Mouse (Mus musculus) hindbrain, embryonic 13.5 days (tissue): Measurements from ENCODE around the gene Vmn1r20. TPM values are rescaled to one million over a fixed set of nuclear protein-coding genes. Genes with fewer than 3 reads are reported as not detected.
"Not testable (repeated sequence)": the region's sequence is repeated elsewhere in the genome, so short reads cannot be mapped to it uniquely, and the experiment has no call there.

Experiments
- ATAC-seq: fragments of 200-750 bp; cut with Nextera tagmentation; 2 replicates; pipeline ENCODE4 v1.8.0; 2017; ENCODE audit warnings: moderate TSS enrichment; ENCODE audit not compliant: low FRiP score
- H3K27ac ChIP-seq: fragments of 300-500 bp; sonication (generic); 2 replicates; pipeline ENCODE4 v1.5.1; 2015; ENCODE audit warnings: inconsistent platforms, mild to moderate bottlenecking, moderate library complexity
- H3K27me3 ChIP-seq: fragments of 300-500 bp; sonication (generic); 2 replicates; pipeline ENCODE4 v1.6.1; 2015; ENCODE audit warnings: mild to moderate bottlenecking, inconsistent platforms
- H3K36me3 ChIP-seq: fragments of 300-500 bp; sonication (generic); 2 replicates; pipeline ENCODE4 v1.6.1; 2015; ENCODE audit warnings: mild to moderate bottlenecking, inconsistent platforms
- H3K4me1 ChIP-seq: fragments of 300-500 bp; sonication (generic); replicated peaks from 2 replicates; pipeline ENCODE4 v1.6.1; 2015; ENCODE audit warnings: inconsistent platforms
- H3K4me2 ChIP-seq: fragments of 300-500 bp; sonication (generic); 2 replicates; pipeline ENCODE4 v1.6.1; 2015; ENCODE audit warnings: inconsistent platforms, mild to moderate bottlenecking, moderate library complexity
- H3K4me3 ChIP-seq: fragments of 300-500 bp; sonication (generic); 2 replicates; pipeline ENCODE4 v1.5.1; 2015; ENCODE audit warnings: mild to moderate bottlenecking, inconsistent platforms
- H3K9ac ChIP-seq: fragments of 300-500 bp; sonication (generic); 2 replicates; pipeline ENCODE4 v1.6.1; 2015; ENCODE audit warnings: mild to moderate bottlenecking, inconsistent platforms
- H3K9me3 ChIP-seq: fragments of 300-500 bp; sonication (generic); 2 replicates; pipeline ENCODE4 v1.6.1; 2016; ENCODE audit warnings: inconsistent platforms
- WGBS: fragments of 180-500 bp; shearing (Covaris S2); methylation state at CpG from one replicate; pipeline ENCODE4 v1.1.7; 2015; 5-methylcytosine and 5-hydroxymethylcytosine counted together
- polyA plus RNA-seq: library from polyadenylated mRNA; unstranded; fragments of >200 nt; fragmentation: Nextera tagmentation; extraction: Ambion mirVana; gene quantifications from 2 replicates; pipeline ENCODE4 v1.2.1, GENCODE M21; 2015

Gene Vmn1r20
- not detected in 2 replicates for polyA plus RNA-seq

DNA sequence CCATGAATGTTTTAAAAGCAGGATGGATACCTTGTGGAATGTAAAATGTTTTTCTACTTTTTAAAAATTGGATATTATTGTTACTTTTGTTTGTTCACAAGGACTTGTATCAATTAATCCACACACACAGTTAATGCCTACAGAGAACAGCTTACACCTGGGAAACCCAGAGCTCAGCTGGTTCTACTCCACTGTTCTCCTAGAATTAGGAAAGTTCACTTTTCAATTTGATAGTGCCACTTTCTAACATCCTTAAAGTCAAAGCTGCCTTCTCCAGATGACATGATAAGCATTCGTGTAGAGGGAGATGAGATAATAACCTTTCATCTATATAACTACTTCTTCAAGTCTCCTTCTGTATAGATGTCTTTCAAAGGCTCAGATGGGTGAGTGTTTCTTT lies at the start of gene Vmn1r20:
Gene Vmn1r20, plus strand, starts transcription at position 301 of the 400 bp plus-strand sequence.
- WGBS, result 81% methylated on average over 1 of the region's 1 CpGs
- no peak within 1 kb of the TSS for H3K9ac ChIP-seq
- no peak within 1 kb of the TSS for H3K4me3 ChIP-seq
- H3K27ac ChIP-seq, result no peak within 1 kb of the TSS
- H3K36me3 ChIP-seq, result no peaks in the 10 kb centered on the region
- no peaks in the 10 kb centered on the region for H3K4me1 ChIP-seq
- ATAC-seq, result no peak
- no peak within 1 kb of the TSS for H3K4me2 ChIP-seq
- no peaks in the 10 kb centered on the region for H3K27me3 ChIP-seq
- no peaks in the 10 kb centered on the region for H3K9me3 ChIP-seq

DNA sequence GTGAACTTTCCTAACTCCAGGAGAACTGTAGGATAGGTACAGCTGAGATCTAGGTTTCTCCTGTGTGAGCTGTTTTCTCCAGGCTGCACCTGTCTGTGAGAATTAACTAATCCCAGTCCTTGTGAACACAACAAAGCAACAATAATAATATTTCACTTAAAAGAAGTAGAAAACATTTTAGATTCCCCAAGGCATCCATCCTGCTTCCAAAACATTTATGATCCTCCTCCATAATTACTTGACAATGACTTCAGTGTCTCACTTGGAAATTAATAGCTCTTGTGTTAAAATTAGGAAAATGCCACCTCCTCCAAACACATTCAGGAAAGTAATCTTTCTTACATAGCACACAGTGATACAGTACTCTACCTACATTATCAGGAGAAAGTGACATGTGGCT lies 33.0 kb upstream of the Vmn1r20 start, which contains the start of gene Vmn1r18:
Gene Vmn1r18, minus strand, starts transcription at position 101 of the 400 bp plus-strand sequence.
- no peak within 1 kb of the TSS for H3K9ac ChIP-seq
- H3K4me3 ChIP-seq, result no peak within 1 kb of the TSS
- H3K27me3 ChIP-seq, result no peaks in the 10 kb centered on the region

GRCm38 (mm10) chr6:57403480-57403879 lies 25.2 kb upstream of the Vmn1r20 start, which contains the start of gene Vmn1r19:
TSS of gene Vmn1r19 (plus strand) at chr6:57403780.
- H3K27me3 ChIP-seq, H3K4me1 ChIP-seq, H3K4me2 ChIP-seq, H3K9me3 ChIP-seq, H3K27ac ChIP-seq, H3K4me3 ChIP-seq, H3K9ac ChIP-seq, ATAC-seq, H3K36me3 ChIP-seq: not testable (repeated sequence)
- 73% methylated on average over 3 of the region's 3 CpGs for WGBS

More for the DNA sequence above, 33.0 kb upstream of the Vmn1r20 start, which contains the start of gene Vmn1r18:
- Histone ChIP-seq H3K27ac (no peak within 1 kb of the TSS), H3K4me1 (no peaks in the 10 kb centered on the region), H3K4me2 (no peak within 1 kb of the TSS), H3K36me3 (no peaks in the 10 kb centered on the region), H3K9me3 (no peaks in the 10 kb centered on the region)
- no peak for ATAC-seq

GRCm38 (mm10) chr6:57431196-57431595 lies 2.5 kb downstream of the Vmn1r20 start:
- no peak for ATAC-seq
- H3K27ac ChIP-seq, result no peak overlapping the region
- H3K4me3 ChIP-seq, result no peak overlapping the region
- no peaks in the 10 kb centered on the region for H3K4me1 ChIP-seq
- no peaks in the 10 kb centered on the region for H3K27me3 ChIP-seq
- H3K9me3 ChIP-seq, result no peaks in the 10 kb centered on the region
- H3K36me3 ChIP-seq, result no peaks in the 10 kb centered on the region
- no peak overlapping the region for H3K9ac ChIP-seq
- 87% methylated on average over 1 of the region's 1 CpGs for WGBS
- H3K4me2 ChIP-seq, result no peak overlapping the region

DNA sequence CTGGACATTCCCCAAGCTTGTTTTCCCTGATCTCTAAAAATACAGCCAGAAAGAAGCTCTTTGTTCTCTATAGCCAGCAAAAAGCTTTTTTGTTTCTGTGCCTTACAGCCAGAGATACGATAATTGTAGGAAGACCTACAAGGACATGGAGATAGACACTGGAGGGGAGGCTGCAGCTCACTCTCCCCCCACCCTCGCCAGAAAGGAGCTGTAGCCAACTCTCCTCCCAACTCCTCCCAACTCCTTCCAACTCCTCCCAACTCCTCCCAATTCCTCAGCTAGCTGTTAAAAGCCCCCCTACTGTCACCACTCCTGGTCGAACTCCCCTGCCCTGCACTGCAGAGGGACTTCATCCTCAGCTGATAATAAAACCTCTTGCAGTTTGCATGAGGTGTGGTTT lies 39.4 kb downstream of the Vmn1r20 start:
- ATAC-seq, H3K9me3 ChIP-seq, H3K9ac ChIP-seq, H3K27me3 ChIP-seq, H3K4me3 ChIP-seq, H3K36me3 ChIP-seq, H3K4me2 ChIP-seq, H3K4me1 ChIP-seq, H3K27ac ChIP-seq: not testable (repeated sequence)
- WGBS, result 35% methylated on average over 3 of the region's 3 CpGs

Other genes starting within 250 kb of the Vmn1r20 start
- not detected in 2 replicates for gene Vmn1r13, start 225.6 kb upstream of the Vmn1r20 start, polyA plus RNA-seq
- gene Vmn1r14, start 197.2 kb upstream of the Vmn1r20 start, polyA plus RNA-seq, result not detected in 2 replicates
- not detected in 2 replicates for gene Vmn1r15, start 171.0 kb upstream of the Vmn1r20 start, polyA plus RNA-seq
- not detected in 2 replicates for gene Vmn1r16, start 99.4 kb upstream of the Vmn1r20 start, polyA plus RNA-seq
- not detected in 2 replicates for gene Vmn1r17, start 65.2 kb upstream of the Vmn1r20 start, polyA plus RNA-seq
- not detected in 2 replicates for gene Vmn1r18, start 33.1 kb upstream of the Vmn1r20 start, polyA plus RNA-seq
- not detected in 2 replicates for gene Vmn1r19, start 25.1 kb upstream of the Vmn1r20 start, polyA plus RNA-seq
- 6.1 and 6.9 TPM in 2 replicates for gene Ppm1k, start 106.5 kb downstream of the Vmn1r20 start, polyA plus RNA-seq
- 0.95 and 1.1 TPM in 2 replicates for gene Herc6, start 152.1 kb downstream of the Vmn1r20 start, polyA plus RNA-seq